Mouse (Mus musculus) small intestine, adult 2 months (tissue): ENCODE measurements around the gene Ntm.

ENCODE experiments used
- CTCF ChIP-seq: fragments of 200-500 bp; IDR thresholded peaks from 2 replicates; pipeline ENCODE4 v1.5.1; 2012; ENCODE audit warnings: low read depth, mild to moderate bottlenecking, control low read depth, inconsistent platforms, low read length, moderate library complexity, mixed read lengths; ENCODE audit not compliant: insufficient replicate concordance, insufficient read length; ENCODE audit errors: extremely low read depth
- POLR2A ChIP-seq: fragments of 200-500 bp; IDR thresholded peaks from 2 replicates; pipeline ENCODE4 v1.6.1; 2012; ENCODE audit warnings: low read depth, mild to moderate bottlenecking, control low read depth, inconsistent platforms, low read length, moderate library complexity

GRCm38 (mm10) chr9:29335671-29336070 lies 627.3 kb downstream of the Ntm start:
- TF ChIP-seq CTCF (no peak), POLR2A (no peak)
